18 mouse cellular contexts compared by ENCODE assay signal in the genomic region with DNA sequence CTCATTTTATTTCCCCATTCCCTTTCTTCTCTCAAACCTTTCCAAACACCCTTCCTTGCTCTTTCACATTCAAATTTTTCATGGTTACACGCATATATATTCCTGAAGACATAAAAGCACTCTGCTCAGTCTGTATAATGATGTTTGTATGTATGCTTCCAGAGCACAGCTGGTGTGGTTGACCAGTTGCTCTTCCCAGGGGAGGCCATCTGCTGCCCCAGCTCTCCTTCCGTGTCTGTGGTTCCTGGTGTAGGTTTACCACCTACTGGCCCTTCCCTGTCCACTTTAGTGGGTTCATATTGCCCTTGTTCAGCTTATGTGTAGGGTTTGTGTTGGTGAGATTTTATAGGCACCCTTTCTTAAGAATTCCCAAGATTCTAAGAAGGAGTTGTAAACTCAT.
"Had no signal": no experiment of that assay in that cellular context is flagged by ENCODE, and none has a peak within 500 bp of the region (broad histone marks: within the 10 kb centered on the region; RNA-seq: fewer than 3 reads in every experiment).

No protein-coding gene starts in this region.

- H3K36me3 ChIP-seq: midbrain, embryonic 13.5 days; midbrain, embryonic 15.5 days; neural tube, embryonic 12.5 days had no signal

- H3K27me3 ChIP-seq: megakaryocyte, embryonic 14.5 days; midbrain, embryonic 13.5 days; midbrain, embryonic 15.5 days; neural tube, embryonic 12.5 days had no signal

- H3K9me3 ChIP-seq: megakaryocyte, embryonic 14.5 days; midbrain, embryonic 13.5 days; midbrain, embryonic 15.5 days; neural tube, embryonic 12.5 days had no signal

- H3K9ac ChIP-seq: lung, embryonic 14.5 days; midbrain, embryonic 13.5 days; midbrain, embryonic 15.5 days; neural tube, embryonic 12.5 days had no signal

- H3K4me1 ChIP-seq: midbrain, embryonic 13.5 days; midbrain, embryonic 15.5 days; neural tube, embryonic 12.5 days had no signal

- H3K4me2 ChIP-seq: lung, embryonic 14.5 days; midbrain, embryonic 11.5 days; midbrain, embryonic 13.5 days; midbrain, embryonic 15.5 days; neural tube, embryonic 12.5 days had no signal

- H3K27ac ChIP-seq: macrophage; midbrain, embryonic 13.5 days; midbrain, embryonic 15.5 days; neural tube, embryonic 12.5 days had no signal

- H3K4me3 ChIP-seq: megakaryocyte, embryonic 14.5 days; midbrain, embryonic 13.5 days; midbrain, embryonic 15.5 days; neural tube, embryonic 12.5 days had no signal

- DNase-seq: lung, adult 18-20 months; lung, embryonic 14.5 days; lung, postnatal 10 days; lung, postnatal 36 days; retina, postnatal 1 day; right cerebral cortex, adult 18-20 months; right cerebral cortex, postnatal 25 days; right cerebral cortex, postnatal 4 days; spleen, adult 18-20 months; thymus, adult 18-20 months; thymus, postnatal 14 days; thymus, postnatal 36 days had no signal

- ATAC-seq: midbrain, embryonic 13.5 days; midbrain, embryonic 15.5 days had no signal
